Mouse (Mus musculus) right cerebral cortex, postnatal 36 days (tissue): ENCODE data around the gene Nfam1.

Experiments used
- DNase-seq, 2 experiments: peaks; one replicate each; pipeline ENCODE4 v3.0.0; 2022; ENCODE audit warnings: low spot score in 2 of 2, mixed read lengths in 1 of 2

Gene Nfam1

GRCm38 (mm10) chr15:83038812-83039211, 5.7 kb upstream of the Nfam1 start:
- no peak for DNase-seq

- peak; percentile 75 to 80 for DNase-seq
Measured at GRCm38 (mm10) chr15:83037755-83038483, 4.8 kb upstream of the Nfam1 start.

- peak in 1 of 2 experiments; percentile 36 for DNase-seq
Measured at GRCm38 (mm10) chr15:83036900-83037519, 3.9 kb upstream of the Nfam1 start.

GRCm38 (mm10) chr15:83036089-83036488, 3.0 kb upstream of the Nfam1 start:
- no peak for DNase-seq

- peak; percentile 43 to 65 for DNase-seq
Measured at GRCm38 (mm10) chr15:83034275-83034977, 1.3 kb upstream of the Nfam1 start.

- DNase-seq: no peak
Measured at GRCm38 (mm10) chr15:83030884-83031283, 2.2 kb downstream of the Nfam1 start.

- no peak for DNase-seq
Measured at GRCm38 (mm10) chr15:83029725-83030718, 3.1 kb downstream of the Nfam1 start.

GRCm38 (mm10) chr15:83026129-83026528, 7.0 kb downstream of the Nfam1 start:
- no peak for DNase-seq

- no peak for DNase-seq
Measured at GRCm38 (mm10) chr15:83025041-83025760, 7.9 kb downstream of the Nfam1 start.

- DNase-seq: no peak
Measured at GRCm38 (mm10) chr15:83022947-83023346, 10.2 kb downstream of the Nfam1 start.

GRCm38 (mm10) chr15:83010990-83011664, 22.0 kb downstream of the Nfam1 start:
- peak; percentile 83 for DNase-seq

GRCm38 (mm10) chr15:83010423-83010822, 22.7 kb downstream of the Nfam1 start:
- DNase-seq: no peak

- DNase-seq: no peak
Measured at GRCm38 (mm10) chr15:83009532-83009931, 23.6 kb downstream of the Nfam1 start.

- no peak for DNase-seq
Measured at GRCm38 (mm10) chr15:83008761-83009423, 24.2 kb downstream of the Nfam1 start.

GRCm38 (mm10) chr15:83007346-83007920, 25.7 kb downstream of the Nfam1 start:
- DNase-seq: no peak

- DNase-seq: peak; percentile 89 to 90
Measured at GRCm38 (mm10) chr15:83002665-83003548, 30.2 kb downstream of the Nfam1 start.

- no peak for DNase-seq
Measured at GRCm38 (mm10) chr15:82998811-82999221, 34.3 kb downstream of the Nfam1 start.

- DNase-seq: no peak
Measured at GRCm38 (mm10) chr15:82996431-82996830, 36.7 kb downstream of the Nfam1 start.
